Mouse (Mus musculus): Measurements from ENCODE around the gene Hdgf.

The Hdgf gene

DNA sequence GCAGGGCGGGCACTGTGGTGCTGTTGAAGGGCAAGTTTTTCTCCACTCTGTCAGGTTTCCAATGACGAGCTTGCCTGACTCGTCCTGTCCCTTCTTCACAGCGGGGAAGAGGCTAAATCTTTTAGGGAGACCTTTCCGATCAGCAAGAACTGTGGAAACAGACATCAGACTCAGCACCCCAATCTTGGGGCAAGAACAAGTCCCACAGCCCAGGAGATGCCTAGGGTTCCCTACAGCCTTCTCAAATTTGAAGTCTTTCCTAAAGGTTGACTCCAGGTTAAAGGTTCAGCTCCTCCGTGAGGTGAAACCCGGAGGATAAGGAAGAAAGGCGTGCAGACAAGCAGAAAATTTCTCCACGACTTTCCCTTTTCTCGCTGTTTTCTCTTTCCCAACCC lies 54.1 kb downstream of the Hdgf start:
- in situ Hi-C loops (cut with MboI; ENCODE audit: unreplicated experiment in 2 of 2) = loop anchor here (25.0 kb wide), 2 partner anchors 102 to 173 kb away; partner anchors contain the start of genes Insrr (in 1 of the 2), Naxe (in 1 of the 2) and Ntrk1 (in 1 of the 2)

DNA sequence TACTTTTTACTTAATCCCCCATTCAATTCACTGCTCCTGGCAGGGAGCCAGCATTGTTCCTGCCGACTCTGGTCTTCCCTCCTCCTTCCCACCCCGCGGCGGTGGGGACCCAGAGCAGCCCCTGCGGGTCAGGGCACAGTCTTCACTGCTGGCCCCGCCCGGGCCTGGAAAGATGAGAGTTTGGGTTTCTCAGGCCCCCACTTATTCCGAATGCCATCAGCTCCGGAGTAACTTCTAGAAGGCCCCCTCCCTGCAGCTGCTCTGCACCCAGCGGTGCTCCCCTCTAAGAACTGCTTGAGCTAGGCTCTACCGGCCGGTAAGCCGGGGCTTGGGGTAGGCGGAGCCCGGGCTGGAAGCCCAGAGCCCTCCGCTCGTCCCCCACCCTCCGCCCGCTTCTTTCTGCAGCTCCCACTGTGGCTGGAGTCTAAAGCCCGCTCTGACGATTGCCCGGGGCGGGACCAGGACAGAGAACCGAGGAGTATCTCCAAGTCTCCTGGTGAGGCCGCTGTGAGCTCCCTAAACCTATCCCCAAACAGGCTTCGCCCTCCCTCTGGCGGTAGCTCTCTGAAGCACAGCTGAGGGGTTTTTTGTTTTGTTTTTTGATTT lies 54.6 kb downstream of the Hdgf start:
- in situ Hi-C loops (cut with MboI; ENCODE audit: unreplicated experiment in 2 of 2) = loop anchor here (25.0 kb wide), 2 partner anchors 102 to 173 kb away; partner anchors contain the start of genes Insrr (in 1 of the 2), Naxe (in 1 of the 2) and Ntrk1 (in 1 of the 2)

All from v-Abl transformed pro-B cells (cell line).